Mouse (Mus musculus): ENCODE data around the gene Gm5565. TPM values are rescaled to one million over a fixed set of nuclear protein-coding genes. Genes with fewer than 3 reads are reported as not detected.

Gene Gm5565
- polyA plus RNA-seq, 1 experiment from 2014 or later, result not detected

Other genes starting within 250 kb of the Gm5565 start
- gene Cyp3a25, start 150.9 kb downstream of the Gm5565 start, polyA plus RNA-seq (2014; fragmentation: Nextera tagmentation; extraction: Ambion mirVana), result not detected in 2 replicates
- not detected in 2 replicates for gene Cyp3a59, start 81.3 kb downstream of the Gm5565 start, polyA plus RNA-seq (2014; fragmentation: Nextera tagmentation; extraction: Ambion mirVana)
- not detected in 2 replicates for gene Gm6309, start 10.2 kb upstream of the Gm5565 start, polyA plus RNA-seq (2014; fragmentation: Nextera tagmentation; extraction: Ambion mirVana)
- not detected in 2 replicates for gene 1700001J03Rik, start 24.8 kb upstream of the Gm5565 start, polyA plus RNA-seq (2014; fragmentation: Nextera tagmentation; extraction: Ambion mirVana)
- gene Rnf6, start 61.0 kb upstream of the Gm5565 start, polyA plus RNA-seq (2014; fragmentation: Nextera tagmentation; extraction: Ambion mirVana), result 31.5 and 32.6 TPM in 2 replicates
- gene Cdk8, start 70.7 kb upstream of the Gm5565 start, polyA plus RNA-seq (2014; fragmentation: Nextera tagmentation; extraction: Ambion mirVana), result 31.5 and 34.3 TPM in 2 replicates
- gene Wasf3, start 224.4 kb upstream of the Gm5565 start, polyA plus RNA-seq (2014; fragmentation: Nextera tagmentation; extraction: Ambion mirVana), result 0.18 and 0.40 TPM in 2 replicates

Measured in liver, embryonic 11.5 days (tissue).